Mouse (Mus musculus) heart, embryonic 11.5 days (tissue): Measurements from ENCODE around the gene Gm4491. TPM values are rescaled to one million over a fixed set of nuclear protein-coding genes. Genes with fewer than 3 reads are reported as not detected.
"Not testable (repeated sequence)": the region's sequence is repeated elsewhere in the genome, so short reads cannot be mapped to it uniquely, and the experiment has no call there.

Experiments
- ATAC-seq: fragments of 200-750 bp; cut with Nextera tagmentation; replicated peaks from 2 replicates; pipeline ENCODE4 v1.8.0; 2017; ENCODE audit warnings: moderate library complexity; ENCODE audit not compliant: insufficient number of reproducible peaks, low FRiP score, low TSS enrichment
- H3K27ac ChIP-seq: fragments of 300-500 bp; sonication (generic); 2 replicates; pipeline ENCODE4 v1.5.1; 2014; ENCODE audit warnings: mild to moderate bottlenecking, low read depth, low read length
- H3K27me3 ChIP-seq: fragments of 300-500 bp; sonication (generic); 2 replicates; pipeline ENCODE4 v1.6.1; 2014; ENCODE audit warnings: mild to moderate bottlenecking, low read length, mixed read lengths; ENCODE audit not compliant: control insufficient read depth, insufficient read depth
- H3K36me3 ChIP-seq: fragments of 300-500 bp; sonication (generic); 2 replicates; pipeline ENCODE4 v1.6.1; 2014; ENCODE audit warnings: mild to moderate bottlenecking, low read length, moderate library complexity, mixed read lengths; ENCODE audit not compliant: control insufficient read depth, insufficient read depth
- H3K4me1 ChIP-seq: fragments of 300-500 bp; sonication (generic); 2 replicates; pipeline ENCODE4 v1.6.1; 2014; ENCODE audit warnings: low read length; ENCODE audit not compliant: control insufficient read depth, insufficient read depth
- H3K4me2 ChIP-seq: fragments of 300-500 bp; sonication (generic); 2 replicates; pipeline ENCODE4 v1.6.1; 2014; ENCODE audit warnings: mild to moderate bottlenecking, moderate library complexity
- H3K4me3 ChIP-seq: fragments of 300-500 bp; sonication (generic); 2 replicates; pipeline ENCODE4 v1.5.1; 2014; ENCODE audit warnings: low read depth, low read length
- H3K9ac ChIP-seq: fragments of 300-500 bp; sonication (generic); 2 replicates; pipeline ENCODE4 v1.6.1; 2014; ENCODE audit warnings: mild to moderate bottlenecking, low read depth, low read length, moderate library complexity
- H3K9me3 ChIP-seq: fragments of 300-500 bp; sonication (generic); replicated peaks from 2 replicates; pipeline ENCODE4 v1.6.1; 2016; ENCODE audit warnings: low read length; ENCODE audit not compliant: control insufficient read depth
- WGBS: fragments of 180-500 bp; shearing (Covaris S2); extraction: QIAGEN DNeasy Blood & Tissue Kit; methylation state at CpG from one replicate; pipeline ENCODE4 v1.1.7; 2014; ENCODE audit not compliant: insufficient replicate concordance; 5-methylcytosine and 5-hydroxymethylcytosine counted together
- polyA plus RNA-seq: library from polyadenylated mRNA; unstranded; fragments of >200 nt; fragmentation: Nextera tagmentation; extraction: Ambion mirVana; gene quantifications from 2 replicates; pipeline ENCODE4 v1.2.1, GENCODE M21; 2014

Gm4491 gene
- polyA plus RNA-seq, 1 experiment from 2014 or later = not detected

DNA sequence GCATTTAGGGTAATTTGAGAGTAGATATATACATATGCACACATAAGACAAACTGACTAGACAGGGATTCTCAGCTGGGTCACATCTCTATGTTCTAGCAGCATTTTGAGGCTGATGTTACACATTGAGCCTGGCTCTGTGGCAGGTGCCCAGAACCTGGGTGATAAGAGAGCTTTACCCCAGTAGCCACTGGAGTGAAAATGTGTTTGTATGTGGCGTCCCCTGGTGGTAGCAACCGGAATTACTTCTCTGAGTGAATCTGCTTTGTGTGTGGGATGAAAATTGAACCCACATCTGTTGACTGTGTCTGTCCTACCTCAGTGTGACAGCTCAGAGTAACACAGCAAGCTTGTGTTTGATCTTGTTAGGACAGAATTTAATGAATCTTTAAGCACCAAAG lies 45.8 kb downstream of the Gm4491 start:
- H3K4me1 ChIP-seq, H3K27ac ChIP-seq, H3K4me3 ChIP-seq, H3K27me3 ChIP-seq, ATAC-seq, H3K36me3 ChIP-seq, H3K9me3 ChIP-seq, H3K4me2 ChIP-seq, H3K9ac ChIP-seq: not testable (repeated sequence)
- 2% methylated on average over 2 of the region's 2 CpGs for WGBS

DNA sequence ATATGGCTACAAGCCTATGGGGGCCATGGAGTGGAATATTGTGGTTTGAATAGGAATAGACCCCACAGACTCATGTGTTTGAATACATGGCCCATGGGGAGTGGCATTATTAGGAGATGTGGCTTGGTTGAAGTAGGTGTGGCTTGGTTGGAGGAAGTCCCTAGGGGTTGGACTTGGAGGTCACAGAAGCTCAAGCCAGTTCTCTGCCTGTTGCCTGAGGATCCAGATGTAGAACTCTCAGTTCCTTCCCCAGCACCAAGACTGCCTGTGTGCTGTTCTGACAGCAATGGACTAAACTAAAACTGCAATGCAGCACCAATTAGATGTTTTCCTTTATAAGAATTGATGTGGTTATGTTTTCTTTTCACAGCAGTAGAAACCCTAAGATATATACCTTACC lies 49.6 kb downstream of the Gm4491 start:
- no peaks in the 10 kb centered on the region for H3K9me3 ChIP-seq
- H3K4me3 ChIP-seq = no peak overlapping the region
- no peak for ATAC-seq
- H3K4me2 ChIP-seq = no peak overlapping the region
- no peaks in the 10 kb centered on the region for H3K36me3 ChIP-seq
- H3K27me3 ChIP-seq = no peaks in the 10 kb centered on the region
- no peaks in the 10 kb centered on the region for H3K4me1 ChIP-seq
- no peak overlapping the region for H3K9ac ChIP-seq
- H3K27ac ChIP-seq = no peak overlapping the region

Other genes starting within 250 kb of the Gm4491 start
- 32.0 and 33.6 TPM in 2 replicates for gene Zmym2, start 229.2 kb downstream of the Gm4491 start, polyA plus RNA-seq
- gene Gja3, start 57.8 kb downstream of the Gm4491 start, polyA plus RNA-seq = 6.4 and 6.8 TPM in 2 replicates
- gene Gjb2, start 11.2 kb downstream of the Gm4491 start, polyA plus RNA-seq = 0.96 and 1.2 TPM in 2 replicates
- 0.11 TPM in 1 of 2 replicates, not detected in the other for gene Gjb6, start 17.7 kb upstream of the Gm4491 start, polyA plus RNA-seq